Mouse (Mus musculus) kidney, adult 2 months (tissue): Measurements from ENCODE around the gene Rmi2.

Experiments used
- CTCF ChIP-seq: fragments of 200-500 bp; conservative IDR thresholded peaks from 2 replicates; pipeline ENCODE4 v1.5.1; 2011; ENCODE audit warnings: low read depth, mild to moderate bottlenecking, control low read depth, low read length, moderate library complexity, mixed read lengths; ENCODE audit not compliant: insufficient read depth, insufficient read length
- POLR2A ChIP-seq: fragments of 200-500 bp; IDR thresholded peaks from one replicate; pipeline ENCODE4 v1.6.1; 2011; ENCODE audit warnings: low read depth, low read length, control low read depth

GRCm38 (mm10) chr16:10937497-10937896 lies 102.6 kb downstream of the Rmi2 start:
- TF ChIP-seq CTCF, result no peak
- TF ChIP-seq POLR2A, result no peak
